Mouse (Mus musculus): ENCODE measurements around the gene Atg2a.

Atg2a gene

DNA sequence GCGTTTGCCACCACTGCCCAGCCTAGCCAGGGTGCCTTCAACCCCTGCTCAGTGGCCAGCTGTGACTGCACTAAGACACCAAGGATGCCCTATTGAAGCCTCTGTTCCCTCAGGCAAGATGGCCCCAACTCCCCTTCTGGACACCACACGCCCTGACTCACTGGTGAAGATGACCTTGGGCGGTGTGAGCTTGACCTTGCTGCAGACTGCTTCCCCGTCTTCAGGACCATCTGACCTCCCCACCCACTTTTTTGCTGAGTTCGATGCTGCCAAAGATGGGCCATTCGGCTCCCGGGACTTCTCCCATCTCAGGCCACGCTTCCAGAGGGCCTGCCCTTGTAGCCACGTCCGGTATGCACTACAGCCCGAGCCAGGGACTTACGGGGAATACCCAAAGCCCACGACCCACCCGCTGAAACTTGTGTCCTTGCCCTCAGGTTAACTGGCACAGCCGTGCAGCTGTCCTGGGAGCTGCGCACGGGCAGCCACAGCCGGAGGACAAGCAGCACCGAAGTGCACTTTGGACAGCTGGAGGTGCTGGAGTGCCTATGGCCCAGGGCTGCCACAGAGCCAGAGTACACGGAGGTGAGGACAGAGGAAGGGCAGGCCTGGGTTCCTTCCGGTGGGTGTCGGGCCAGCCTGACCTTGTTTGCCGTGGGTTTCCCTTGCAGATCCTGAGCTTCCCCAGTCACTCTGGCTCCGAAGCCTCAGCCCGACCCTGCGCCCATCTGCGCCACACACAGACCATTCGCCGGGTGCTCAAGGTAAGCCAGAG lies 6.2 kb downstream of the Atg2a start:
- DNase-seq (ENCODE audit: low spot score): no peak

DNA sequence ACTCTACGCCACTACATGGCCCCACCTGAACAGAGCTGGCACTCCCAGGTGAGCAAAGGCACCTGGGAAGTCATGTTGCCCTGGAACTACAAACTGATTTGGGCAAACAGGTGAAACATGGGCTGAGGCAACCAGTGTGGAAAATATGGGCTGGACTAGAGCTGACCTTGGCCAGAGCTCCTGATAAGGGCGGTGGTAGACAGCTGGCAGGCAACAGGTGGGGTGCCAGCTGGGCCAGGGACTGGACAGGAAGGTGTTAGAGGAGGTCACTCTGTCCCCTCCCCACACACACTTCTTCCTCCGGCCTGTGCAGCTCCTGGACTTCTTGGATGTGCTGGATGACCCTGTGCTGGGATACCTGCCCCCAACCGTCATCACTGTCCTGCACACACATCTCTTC lies 11.6 kb downstream of the Atg2a start:
- no peak for DNase-seq (ENCODE audit: low spot score)

DNA sequence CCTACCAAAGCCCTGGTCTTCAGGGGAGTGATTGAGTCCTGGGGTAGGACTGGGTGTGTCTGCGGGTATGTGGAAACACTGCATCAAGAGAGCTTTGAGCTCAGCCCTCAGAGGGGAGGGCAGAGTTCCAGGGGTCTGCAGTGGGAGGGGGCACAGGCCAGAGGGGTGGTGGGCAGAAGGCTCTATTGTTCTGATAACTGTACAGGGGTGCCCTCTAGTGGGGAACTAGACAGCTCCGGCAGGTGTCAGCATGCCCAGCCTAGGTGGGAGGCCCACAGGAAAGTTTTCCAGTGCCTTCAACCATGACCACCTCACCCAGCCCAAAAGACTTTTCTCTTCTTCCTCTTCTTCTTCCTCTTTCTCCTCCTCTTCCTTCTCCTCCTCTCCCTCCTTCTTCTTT lies 19.0 kb downstream of the Atg2a start:
- DNase-seq (ENCODE audit: low spot score): no peak

DNA sequence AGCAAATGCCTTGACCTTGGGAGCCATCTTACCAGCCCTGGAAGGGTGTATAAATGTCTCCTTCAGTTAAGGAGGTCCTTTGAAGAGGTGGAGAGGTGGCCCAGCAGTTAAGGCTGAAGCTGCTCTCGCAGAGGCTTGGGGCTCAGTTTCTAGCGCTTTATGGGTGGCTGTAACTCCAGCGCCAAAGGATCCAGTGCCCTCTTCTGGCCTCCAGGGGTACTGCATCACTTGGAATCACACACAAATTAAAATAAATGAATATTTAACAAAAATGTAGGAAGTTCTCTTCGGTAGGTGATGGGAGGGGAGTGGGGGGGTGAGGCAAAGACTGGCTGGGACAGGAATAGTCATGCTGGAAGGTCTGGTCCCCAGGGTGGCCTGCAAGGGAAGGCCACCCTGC lies 19.5 kb downstream of the Atg2a start:
- DNase-seq (ENCODE audit: low spot score): no peak

DNA sequence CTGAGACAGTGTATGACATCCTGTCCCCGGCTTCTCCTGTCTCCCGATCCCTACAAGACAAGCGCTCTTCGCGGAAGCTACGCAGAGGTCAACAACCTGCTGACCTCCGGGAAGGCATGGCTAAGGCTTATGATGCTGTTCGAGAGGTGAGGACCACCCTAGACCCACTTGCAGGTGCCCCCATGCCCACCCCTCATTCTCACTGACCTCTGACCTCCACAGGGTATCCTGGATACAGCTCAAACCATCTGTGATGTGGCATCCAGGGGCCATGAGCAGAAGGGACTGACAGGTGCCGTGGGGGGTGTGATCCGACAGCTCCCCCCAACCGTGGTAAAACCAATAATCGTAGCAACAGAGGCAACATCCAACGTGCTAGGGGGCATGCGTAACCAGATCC lies 19.9 kb downstream of the Atg2a start:
- DNase-seq (ENCODE audit: low spot score): no peak

DNA sequence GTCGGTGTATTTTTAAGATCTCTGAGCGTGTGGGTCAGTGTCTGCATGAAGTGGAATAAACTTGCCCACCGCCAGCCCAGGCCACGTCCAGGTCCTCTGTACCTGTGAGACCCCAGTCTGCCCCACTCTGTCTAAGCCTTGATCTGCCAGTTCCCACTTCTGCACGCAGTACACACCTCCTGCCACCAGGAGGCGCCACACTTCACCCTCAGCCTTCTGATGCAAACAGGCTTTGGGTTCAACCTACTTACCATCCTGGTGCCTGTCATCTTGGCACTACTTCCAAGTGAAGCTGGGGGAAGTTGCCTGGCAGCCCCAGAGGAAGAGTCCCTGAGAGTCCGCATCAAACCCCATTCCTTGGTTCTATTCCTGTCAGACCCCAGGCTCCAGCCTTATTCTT lies 20.8 kb downstream of the Atg2a start:
- DNase-seq (ENCODE audit: low spot score): peak; percentile 70

DNA sequence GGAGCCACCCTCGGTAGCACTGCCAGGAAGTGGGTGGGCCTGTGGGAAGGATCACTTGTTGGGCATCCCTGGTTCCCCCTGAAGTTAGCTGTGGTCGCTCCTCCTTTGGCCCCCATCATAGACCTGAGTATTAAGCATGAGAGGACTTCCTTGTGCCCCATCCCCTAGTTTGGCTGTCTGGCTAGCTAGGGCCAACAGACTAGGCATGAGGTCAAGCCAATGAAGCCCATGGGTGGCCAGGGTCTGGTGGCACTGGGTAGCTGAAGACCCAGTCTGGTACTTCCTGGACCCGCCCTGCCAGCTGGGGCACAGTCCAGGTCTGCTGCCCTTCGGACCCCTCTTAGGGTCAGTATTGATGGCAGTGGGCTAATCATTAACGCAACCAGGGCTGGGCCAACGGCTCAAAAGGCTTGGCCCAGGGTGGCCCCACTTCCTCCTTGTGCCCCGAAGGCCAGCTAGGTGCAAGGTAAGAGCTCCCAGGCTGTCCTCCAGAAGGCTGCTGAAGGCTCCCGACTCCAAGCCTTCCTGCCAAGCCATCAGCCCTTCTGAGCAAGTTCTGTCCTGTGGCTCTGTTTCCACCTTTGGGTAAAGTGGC lies 21.5 kb downstream of the Atg2a start:
- DNase-seq (ENCODE audit: low spot score): no peak

DNA sequence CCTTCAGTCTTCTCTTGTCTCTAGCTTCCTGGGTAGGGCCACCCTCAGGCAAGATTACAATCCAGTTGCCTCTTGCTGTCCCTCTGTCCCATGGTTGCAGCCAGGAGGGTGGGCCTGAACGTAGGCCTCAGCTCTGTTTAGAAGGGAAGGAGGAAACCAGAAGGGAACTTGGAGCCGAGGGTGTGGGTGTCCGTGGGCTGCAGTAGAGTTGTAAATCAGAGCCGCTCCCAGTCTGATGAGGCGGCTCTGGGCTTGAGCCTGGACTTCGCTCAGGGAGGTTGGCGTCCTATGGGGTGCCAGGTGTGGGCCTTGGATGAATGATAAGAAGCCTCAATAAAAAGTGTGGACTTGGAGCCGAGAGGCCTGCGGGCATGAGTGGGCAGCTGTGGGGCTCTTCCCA lies 22.7 kb downstream of the Atg2a start:
- DNase-seq (ENCODE audit: low spot score): no peak

DNA sequence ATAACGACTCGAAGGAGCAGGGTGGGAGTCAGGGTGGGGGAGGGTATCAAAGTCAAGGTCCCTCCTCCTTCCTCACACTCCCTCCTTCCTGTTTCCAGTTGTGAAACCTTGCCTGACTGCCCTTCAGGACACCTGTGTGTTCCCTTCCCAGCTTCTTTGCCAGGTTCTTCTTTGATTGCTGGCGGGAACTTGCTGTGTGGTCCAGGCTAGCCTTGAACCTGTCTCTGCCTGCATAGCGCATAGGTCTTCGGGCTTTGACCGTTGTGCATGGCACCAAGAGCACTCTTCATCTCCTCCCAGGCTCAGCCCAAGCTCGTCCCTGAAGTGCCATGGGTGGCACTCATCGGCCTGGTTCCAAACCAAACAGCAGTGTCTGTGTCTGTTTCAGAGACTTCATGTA lies 23.5 kb downstream of the Atg2a start:
- no peak for DNase-seq (ENCODE audit: low spot score)

DNA sequence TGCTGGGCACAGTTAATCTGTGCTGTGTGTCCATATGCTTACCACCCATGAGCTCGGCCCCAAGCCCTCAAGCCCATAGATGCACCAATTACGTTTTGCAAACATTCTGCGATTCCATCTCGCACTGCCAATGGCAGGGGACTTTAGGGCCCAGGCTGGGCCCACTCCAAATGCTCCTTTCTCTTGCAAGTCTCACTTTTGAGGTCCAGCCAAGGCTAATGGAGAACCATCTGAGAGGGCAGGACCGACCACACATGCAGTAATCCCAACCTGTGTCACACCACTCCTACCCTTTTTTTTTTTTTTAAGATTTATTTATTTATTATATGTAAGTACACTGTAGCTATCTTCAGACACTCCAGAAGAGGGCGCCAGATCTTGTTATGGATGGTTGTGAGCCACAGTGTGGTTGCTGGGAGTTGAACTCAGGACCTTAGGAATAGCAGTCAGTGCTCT lies 24.3 kb downstream of the Atg2a start:
- DNase-seq (ENCODE audit: low spot score): no peak

DNA sequence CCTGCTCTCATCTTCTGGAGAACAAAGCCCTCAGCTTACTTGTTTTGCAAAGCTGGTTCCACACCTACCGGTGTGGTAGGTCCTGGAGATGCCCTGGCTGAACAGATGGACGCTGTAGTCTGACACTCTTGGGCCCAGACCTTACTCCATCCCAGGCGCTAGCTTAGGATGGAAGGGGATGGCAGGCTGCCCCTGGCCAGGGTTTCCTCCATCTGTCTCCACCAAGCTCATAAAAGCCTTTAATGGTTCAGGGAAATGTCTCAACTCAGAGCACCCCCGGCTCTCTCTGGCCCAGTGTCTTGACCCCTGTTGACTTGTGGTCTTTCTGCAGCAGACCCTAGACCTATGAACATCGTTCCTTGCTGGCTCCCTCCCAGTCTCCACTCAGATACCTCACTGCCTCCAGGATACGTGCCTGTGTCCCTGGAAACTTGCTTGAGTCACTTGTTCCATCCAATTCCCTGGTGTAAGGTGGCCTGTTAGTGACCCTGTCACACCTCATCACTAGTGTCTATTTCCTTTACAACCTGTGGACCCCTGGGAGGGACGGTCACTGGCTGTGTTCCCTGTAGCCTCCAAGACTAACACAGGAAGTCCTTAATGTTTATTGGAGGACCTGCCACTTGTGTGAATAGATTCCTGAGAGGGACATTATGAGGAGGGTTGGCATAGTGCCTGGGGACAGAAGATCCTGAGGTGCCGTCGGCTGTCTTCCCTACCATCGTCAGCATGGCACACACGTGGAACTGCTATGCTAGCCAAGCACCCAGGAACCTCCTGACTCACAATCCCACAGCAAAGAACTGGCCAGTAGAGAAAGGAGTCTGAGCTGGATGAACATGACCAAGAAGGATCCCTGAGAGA lies 26.1 kb downstream of the Atg2a start:
- no peak for DNase-seq (ENCODE audit: low spot score)

DNA sequence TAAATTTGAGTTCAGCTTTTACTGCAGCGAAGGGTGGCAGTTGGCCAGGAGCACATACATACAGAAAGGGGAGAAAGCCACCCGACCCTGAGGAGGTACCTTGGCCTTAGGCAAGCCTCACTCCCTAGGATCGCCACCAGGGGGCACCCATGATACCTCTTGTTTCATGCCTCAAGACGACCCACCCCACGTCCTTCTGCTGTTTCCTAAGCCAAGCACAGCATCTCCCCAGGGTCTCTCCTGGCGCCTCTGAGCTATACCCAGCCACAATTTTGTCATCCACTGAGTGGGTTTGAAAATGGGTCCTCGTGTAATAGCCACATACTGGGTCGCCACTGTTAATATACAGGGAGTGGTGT lies 26.7 kb downstream of the Atg2a start:
- peak; percentile 88 for DNase-seq (ENCODE audit: low spot score)

DNA sequence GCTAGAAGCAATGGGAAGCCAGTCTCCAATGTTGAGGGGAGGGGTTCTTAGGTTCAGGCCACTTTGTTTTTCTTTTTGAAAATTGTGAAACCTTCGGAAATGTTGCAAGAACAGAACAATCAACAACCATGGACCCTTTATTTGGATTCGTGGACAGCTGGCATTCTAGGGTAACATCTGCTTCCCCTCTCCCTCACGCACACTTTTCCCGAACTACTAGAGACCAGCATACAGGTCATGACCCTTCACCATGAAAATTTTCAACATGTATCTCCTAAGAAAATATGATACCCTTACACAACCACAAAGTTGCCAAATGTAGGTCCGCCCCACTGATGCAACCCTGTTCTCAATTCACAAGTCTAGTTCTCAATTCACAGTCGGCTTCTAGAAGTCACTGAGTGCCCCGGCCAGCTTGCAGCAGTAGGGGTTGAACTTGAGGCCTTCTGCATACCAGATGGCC lies 27.2 kb downstream of the Atg2a start:
- no peak for DNase-seq (ENCODE audit: low spot score)

DNA sequence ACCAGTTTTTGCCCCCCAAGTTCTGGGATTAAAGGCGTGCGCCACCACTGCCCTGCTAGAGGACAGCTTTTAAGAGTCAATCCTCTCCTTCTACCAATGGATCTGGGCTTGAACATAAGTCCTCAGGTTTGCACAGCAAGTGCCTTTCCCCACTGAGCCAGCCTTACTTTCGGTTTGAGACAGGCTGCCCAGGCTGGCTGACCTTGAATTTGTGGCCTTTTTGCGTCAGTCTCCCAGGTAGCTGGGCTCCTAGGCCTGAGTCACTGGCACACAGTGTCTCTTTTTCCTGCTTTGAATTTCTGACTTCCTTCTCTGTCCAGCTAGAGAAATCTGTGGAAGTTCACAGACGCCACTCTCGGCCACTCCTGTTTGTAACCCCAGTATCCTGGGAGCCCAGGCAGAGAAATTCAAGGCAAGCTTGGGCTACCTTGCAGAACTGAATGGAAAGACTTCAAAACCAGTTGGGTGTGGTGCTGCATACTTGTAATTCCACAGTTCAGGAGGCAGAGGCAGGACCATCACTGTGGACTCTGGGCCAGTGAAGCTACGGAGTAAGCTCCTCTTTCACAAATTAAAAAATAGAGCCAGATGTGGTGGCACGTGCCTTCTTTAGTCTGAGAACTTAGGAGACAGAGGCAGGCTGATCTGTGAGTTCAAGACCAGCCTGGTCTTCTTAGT lies 28.5 kb downstream of the Atg2a start:
- DNase-seq (ENCODE audit: low spot score): no peak

DNA sequence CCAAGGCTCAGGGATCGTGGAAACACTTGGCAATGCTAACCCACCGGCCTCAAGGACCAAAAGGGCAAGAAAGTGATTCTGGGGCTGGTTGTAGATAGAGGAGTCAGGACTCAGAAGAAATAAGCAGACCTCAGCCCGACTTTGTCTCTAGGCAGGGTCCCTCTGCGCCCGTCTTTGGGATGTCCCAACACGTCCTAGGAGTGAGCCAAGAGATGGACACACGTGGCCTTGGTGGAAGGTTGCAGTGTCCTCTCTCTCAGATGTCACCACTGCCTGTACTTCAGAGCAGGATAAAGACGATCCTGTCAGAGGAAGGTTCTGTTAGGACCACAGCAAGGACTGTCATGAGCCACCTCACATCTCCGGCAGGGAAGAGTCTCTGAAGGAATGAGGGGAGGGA lies 29.2 kb downstream of the Atg2a start:
- no peak for DNase-seq (ENCODE audit: low spot score)

DNA sequence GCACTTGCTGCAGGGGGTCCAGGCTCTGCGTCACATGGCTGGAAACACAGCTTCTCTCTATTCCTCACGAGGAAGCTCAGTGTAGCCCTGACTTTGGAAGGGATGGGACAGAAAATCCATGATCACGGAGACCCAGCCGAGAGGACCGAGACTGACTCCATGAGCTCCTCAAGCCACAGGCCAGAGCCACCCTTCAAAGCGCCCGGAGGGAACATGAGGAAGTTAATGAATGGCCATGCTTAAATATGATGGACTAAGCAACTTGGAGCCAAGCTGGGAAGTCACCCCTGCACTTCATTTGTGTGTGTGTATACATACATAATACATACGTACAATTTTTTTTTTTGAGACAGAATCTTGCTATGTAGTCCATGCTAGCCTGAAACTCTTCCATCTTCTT lies 29.7 kb downstream of the Atg2a start:
- no peak for DNase-seq (ENCODE audit: low spot score)

DNA sequence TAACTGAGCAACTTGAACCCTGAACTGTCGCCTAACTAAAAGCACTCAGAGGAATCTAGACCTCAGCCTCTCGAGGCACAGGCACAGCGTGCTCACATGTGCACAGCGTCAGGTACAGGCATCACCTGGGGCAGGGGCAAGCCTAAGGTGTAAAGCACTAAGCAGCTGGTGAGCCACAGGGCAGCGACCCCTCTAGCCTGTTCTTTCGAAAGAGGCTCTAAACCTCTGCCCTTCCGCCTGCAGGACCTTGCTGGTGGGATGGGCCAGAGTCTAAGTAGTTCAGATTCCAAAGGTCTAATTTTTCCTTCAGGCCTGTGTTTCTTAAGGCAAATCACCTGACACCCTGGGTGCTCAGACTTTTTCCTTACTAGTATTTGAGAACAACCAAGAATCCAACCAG lies 30.6 kb downstream of the Atg2a start:
- DNase-seq (ENCODE audit: low spot score): no peak

DNA sequence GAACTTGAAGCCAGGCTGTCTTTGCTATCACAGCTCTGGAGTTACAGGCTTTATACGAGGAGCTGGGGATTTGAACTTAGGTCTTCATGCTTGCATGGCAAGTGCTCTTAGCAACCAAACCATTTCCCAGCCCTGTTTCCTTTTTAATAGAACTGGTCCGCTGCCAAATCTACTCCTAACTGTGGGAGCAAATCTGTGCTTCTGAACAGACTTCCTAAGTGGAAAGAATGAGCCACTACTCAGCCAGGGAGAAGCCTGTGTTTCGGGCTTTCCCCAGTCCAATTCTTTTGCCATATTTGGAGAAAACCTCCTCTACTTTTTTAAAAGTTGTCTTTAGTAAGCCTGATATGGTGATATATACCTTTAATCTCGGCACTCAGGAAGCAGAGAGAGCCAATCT lies 31.3 kb downstream of the Atg2a start:
- DNase-seq (ENCODE audit: low spot score): peak; percentile 34

DNA sequence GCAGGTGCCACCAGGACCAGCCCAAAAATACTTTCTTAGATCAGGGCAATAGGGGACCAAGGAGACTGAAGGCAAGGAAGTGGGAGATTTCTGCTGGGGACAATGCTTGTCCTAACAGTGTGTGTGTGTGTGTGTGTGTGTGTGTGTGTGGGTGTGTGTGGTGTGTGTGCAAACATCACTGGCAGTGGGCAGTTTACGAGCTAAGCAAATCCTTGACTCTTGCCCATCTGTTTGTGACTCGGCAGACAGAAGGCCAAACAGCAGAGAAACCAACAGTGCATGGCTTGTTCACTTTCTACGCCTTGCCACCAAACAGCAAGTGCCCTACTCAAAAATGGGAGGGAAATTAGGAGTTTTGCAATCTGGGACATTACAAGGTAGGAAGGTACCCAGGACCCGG lies 32.1 kb downstream of the Atg2a start:
- DNase-seq (ENCODE audit: low spot score): no peak

DNA sequence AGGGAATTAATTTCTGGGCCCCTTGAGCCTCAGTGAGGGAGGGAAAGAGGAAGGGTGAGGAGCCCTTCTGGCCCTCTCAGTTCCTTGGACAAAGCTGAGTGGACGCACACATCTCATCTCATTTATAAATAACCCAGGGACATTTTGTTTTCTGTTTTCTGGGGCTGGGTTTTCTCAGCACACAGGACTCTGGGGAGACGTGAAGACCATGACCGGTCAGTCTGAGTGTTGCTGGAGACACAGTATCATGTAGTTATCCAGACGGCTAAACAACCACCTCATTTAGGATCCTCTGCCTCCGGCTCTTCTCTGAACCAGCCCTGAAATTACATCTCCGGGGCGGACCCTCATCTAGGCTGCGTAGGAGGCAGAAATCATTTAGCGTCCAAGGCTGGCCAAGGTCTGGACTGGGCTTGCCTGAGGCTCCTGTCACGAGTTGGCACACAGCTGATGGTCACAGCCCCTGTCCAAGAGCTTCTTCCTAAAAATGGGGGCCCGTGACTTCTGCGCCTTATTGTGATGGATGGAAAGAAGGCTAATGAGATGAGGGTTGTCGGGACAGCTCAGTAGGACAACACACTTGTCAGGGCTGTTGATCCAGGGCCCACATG lies 32.6 kb downstream of the Atg2a start:
- no peak for DNase-seq (ENCODE audit: low spot score)

DNA sequence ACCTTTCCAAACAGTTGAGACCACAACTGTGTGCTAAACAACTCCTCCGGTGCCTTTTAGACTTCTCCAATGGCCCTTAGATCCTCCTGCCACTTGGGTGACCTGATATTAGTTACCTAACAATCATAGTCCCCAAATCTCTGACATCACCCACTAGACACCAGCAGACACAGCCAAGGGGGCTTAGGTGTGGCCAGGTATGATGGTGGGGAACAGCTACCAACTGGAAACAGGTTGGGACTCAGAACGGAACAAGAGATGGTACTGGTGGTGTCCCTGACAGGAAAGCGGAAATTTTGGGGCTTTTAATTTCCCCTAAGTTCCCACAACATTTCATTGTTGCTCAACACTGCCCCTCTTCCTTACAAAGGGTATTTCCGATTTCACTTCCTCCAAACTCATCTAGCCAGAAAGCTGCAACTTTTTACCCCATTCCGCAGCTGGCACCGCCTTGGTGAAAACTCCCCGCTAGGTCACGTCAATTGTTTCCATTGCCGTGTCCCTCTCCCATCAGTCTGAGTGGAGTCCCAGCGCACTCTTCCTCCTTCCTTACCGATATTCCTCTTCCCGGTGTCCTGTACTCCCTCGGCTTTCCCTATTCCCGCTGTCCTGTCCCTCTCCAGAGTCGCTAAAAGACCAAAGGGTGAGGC lies 34.4 kb downstream of the Atg2a start:
- peak; percentile 46 for DNase-seq (ENCODE audit: low spot score)

All from urinary bladder, postnatal 14 days (tissue).